Mouse (Mus musculus): ENCODE data around the gene Chrna10.

The Chrna10 gene

DNA sequence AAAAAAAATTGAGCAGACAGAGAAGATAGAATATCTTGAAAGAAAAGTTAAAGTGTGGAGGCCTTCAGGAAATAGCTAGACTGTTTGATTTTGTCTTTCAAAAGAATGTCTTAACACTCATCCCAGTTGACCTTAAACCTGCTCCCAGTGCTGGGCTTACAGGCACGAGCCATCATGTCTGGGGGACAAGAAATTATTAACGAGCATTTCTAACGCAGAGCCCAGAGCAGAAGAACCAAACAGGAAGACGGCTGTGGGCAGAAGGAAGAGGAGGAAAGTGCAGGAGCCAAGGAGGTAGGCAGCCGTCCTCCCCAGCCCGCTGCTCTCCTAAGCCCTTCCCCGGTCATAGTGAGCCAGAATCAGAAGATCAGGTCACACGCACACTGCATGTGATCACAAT, 36.3 kb downstream of the Chrna10 start:
- DNase-seq, result no peak

DNA sequence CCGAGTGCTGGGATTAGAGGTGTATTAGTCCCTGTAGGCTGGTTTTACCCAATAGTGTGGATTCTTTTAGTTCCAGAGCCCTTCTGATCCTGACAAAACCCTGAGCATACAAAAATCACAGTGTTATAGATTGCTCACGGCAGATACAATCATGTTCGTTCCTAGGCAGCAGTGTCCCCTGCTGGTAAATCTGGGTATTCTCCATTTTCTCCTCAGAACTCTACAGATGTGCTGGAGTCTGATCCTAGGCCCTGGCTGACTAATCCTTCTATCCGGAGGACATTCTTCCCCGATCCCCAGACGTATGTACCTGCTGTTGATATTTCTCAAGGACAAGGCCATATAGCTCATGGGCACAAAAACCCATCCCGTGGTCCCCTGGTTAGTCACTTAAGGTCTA, 38.1 kb downstream of the Chrna10 start:
- DNase-seq, result peak in 1 of 2 experiments; percentile 59

DNA sequence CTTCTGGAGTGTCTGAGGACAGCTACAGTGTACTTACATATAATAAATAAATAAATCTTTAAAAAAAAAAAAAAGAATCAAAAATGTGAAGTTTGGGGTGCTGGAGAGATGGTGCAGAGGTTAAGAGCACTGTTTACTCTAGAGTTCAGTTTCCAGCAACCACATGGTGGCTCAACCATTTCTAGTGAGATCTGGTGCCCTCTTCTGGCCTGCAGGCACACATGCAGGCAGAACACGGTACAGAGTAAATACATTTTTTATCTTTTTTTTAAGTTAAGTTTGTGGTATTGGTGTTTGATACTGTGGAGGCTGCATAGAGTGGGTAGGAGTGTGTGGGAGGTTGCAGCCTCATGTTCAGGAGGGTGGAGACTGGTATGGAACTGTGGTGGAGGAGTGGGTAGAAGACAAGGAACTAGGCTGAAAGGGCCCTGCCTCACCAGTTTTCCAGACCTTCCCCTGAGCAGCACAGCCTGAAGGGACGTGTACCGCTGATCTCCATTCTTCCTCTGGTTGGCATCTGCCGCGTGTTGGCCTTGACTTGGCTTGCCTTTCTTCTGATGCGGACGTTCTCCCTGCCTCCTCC, 39.8 kb downstream of the Chrna10 start:
- peak in 1 of 2 experiments; percentile 37 for DNase-seq

DNA sequence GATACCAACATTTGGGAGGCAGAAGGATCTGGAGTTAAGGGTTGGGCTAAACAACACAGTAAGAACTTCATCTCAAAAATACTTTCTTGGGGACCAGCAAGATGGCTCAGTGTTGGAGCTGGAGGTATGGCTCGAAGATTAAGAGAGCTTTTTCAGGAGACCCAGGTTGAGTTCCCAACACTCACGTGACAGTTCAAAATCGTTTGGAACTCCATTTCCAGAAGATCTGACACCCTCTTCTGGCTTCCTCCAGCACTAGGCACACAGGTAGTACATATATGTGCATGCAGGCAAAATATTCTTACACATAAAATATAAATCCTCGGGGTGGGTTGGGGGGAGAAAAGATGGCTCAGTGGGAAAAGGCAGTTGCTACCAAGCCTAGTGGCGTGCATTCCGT, 50.3 kb downstream of the Chrna10 start:
- no peak for DNase-seq

DNA sequence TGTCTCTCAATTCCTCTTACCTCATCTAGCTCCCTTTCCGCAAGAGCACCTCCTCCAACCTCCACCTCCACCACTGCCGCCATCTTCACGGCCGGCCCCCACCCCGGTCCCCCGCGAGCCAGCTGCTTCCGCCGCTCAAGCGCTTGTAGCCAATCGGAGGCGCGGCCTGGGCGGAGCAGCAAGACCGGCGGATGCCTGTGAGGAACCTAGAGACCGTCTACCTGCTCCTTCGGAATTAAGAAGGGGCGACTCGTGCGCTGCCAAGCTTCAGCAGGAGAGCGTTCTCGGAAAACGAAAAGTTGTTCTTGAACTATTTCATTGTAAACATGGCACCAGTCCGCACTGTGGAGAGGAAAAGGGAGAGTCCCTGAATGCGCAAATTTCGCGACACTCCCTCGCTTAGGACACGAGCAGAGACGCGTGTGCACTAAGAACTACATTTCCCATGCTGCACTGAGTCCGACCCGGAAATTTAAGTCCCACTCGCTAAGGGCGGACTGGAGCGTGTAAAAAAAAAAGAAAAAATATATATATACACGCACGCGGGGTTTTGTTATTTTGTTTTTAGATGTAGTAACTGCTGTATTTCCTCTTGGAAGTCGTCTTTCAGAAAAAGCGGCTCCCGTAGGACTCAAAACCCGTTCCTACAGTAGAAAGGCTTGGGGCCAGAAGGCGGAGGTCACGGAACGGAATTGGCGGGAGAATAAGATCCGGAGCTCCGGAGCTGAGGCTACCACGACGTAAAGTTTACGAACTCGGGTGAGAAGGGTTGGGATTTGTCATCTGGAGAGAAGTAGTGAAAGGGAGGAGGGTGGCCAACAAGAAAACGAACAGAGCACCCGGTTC, 51.4 kb downstream of the Chrna10 start, which contains the start of the genes Rnf121, Xndc1 and Xntrpc:
TSS of gene Rnf121 (minus strand) at position 424 of the 846 bp plus-strand sequence.
TSS of gene Xndc1 (plus strand) at position 466 of the 846 bp plus-strand sequence.
TSS of gene Xntrpc (plus strand) at position 668 of the 846 bp plus-strand sequence.
- DNase-seq, result peak; percentile 94 to 95

DNA sequence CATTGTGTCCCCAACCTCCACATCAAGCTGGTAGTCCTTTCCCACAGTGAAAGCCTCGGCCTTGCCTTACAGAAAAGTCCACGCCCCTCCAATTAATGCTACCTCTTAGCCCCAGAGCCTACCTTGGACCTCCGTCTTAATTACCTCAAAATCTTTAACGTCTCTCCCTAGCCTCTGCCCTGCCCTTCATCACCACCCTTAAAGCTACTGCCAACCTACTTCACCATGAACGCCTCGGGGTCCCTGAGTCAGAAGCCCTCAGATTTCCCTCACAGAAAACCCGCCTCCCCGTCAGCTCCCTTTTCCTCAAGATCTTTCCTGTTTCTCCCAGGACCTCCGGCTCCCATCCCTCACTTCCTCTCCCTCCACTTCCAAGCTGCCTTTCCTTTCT, 52.0 kb downstream of the Chrna10 start:
- no peak for DNase-seq

DNA sequence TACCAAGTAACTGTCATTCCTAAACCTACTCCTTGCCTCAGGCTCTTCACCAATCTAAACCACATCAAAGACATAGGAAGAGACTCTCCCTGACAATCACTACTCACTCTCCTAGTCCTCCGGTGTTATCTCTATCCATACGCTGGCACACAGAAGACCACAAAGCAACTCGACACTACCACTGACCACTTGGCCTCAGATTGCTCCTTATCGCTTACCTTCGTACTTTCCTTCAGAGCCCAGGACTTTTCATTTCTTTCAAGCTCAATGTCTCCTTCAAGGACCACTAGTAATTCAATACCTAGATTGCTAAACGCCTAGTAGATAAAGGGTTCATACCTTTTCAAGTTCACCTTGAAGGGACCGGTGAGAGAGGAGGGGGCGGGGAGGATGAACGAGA, 52.7 kb downstream of the Chrna10 start:
- no peak for DNase-seq

DNA sequence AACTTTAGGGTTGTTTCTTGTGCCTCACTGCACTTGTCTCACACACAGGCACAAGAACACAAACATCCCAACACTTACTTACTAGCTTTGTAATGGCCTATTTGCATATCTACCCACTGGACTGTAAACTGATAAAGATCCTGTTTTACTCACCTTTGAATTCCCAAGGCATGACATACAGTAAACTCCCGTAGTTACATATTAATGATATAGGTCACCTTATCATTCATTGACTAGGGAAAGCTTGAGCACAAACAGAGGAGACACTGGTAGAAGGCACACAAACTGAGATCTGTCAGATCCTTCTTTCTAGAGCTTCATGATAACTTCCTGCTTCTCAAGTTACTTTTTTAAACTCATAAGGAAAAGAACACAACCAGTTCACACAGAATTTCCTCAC, 54.4 kb downstream of the Chrna10 start:
- DNase-seq, result no peak

DNA sequence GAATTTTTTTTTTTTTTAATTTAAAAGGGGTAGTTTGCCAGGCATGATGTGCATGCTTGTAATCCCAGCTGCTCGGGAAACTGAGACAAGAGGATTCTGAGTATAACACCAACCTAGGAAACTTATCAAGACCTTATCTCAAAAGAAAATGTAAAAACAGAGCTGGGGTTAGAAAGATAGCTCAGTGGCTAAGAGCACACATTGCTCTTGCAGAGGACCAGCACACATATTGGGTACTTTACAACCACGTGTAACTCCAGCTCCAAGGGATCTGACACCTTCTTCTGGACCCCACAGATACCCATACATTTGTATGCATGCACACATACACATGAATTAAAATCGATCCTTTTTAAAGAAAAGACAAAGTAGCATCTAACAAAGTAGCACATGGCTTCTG, 55.3 kb downstream of the Chrna10 start:
- no peak for DNase-seq
